Mouse (Mus musculus) olfactory bulb, adult 2 months (tissue): ENCODE measurements at regions not wholly inside any gene's neighbourhood (a gene's known extent, or its start where the extent isn't known, plus 50 kb on each side); places are given as distances from the start of the nearest gene placed in this dataset.

Experiments used
- CTCF ChIP-seq: fragments of 200-500 bp; IDR thresholded peaks from 2 replicates; pipeline ENCODE4 v1.5.1; 2012; ENCODE audit warnings: low read depth, mild to moderate bottlenecking, low read length, moderate library complexity; ENCODE audit not compliant: insufficient read depth
- POLR2A ChIP-seq: fragments of 200-500 bp; IDR thresholded peaks from 2 replicates; pipeline ENCODE4 v1.6.1; 2012; ENCODE audit warnings: mild to moderate bottlenecking, low read depth, low read length, moderate library complexity; ENCODE audit not compliant: insufficient read depth

DNA sequence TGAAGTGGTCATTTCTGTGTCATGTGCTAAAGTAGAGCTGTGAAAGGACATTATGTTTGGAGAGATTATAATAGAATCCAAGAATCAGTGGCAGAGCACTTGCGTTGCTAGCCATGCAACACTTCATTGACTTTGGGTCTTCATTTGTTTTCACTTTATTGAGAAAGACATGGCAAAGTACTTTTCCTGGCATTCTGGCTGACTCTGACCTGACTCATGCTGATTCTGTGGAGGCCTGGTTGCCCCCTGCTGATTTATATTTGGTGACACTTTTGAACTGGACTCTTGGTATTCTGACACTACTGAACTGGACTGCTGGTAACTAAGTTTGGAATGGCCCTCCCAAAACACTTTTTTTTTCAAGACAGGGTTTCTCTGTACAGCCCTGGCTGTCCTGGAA lies 951.6 kb downstream of the Efnb2 start:
- TF ChIP-seq CTCF: no peak
- TF ChIP-seq POLR2A: no peak
